19 mouse cellular contexts compared by ENCODE assay signal in genomic region chrX:86187250-86187649, GRCm38 (mm10). TPM values are rescaled to one million over a fixed set of nuclear protein-coding genes. Genes with fewer than 3 reads are reported as not detected.
"Had no signal": no experiment of that assay in that cellular context is flagged by ENCODE, and none has a peak within 500 bp of the region (broad histone marks: within the 10 kb centered on the region; RNA-seq: fewer than 3 reads in every experiment).

No protein-coding gene starts in this region.

- H3K9me3 ChIP-seq: midbrain, embryonic 10.5 days; midbrain, embryonic 12.5 days; neural tube, embryonic 13.5 days; neural tube, embryonic 15.5 days; stomach, embryonic 15.5 days had no signal

- DNase-seq: lung, adult 18-20 months; lung, embryonic 14.5 days; lung, postnatal 10 days; lung, postnatal 4 days; midbrain, embryonic 14.5 days; retina, postnatal 1 day; right cerebral cortex, adult 18-20 months; thymus, adult 2 months; thymus, postnatal 25 days; thymus, postnatal 4 days had no signal

- H3K9ac ChIP-seq: lung, embryonic 14.5 days; midbrain, embryonic 12.5 days; neural tube, embryonic 13.5 days; neural tube, embryonic 15.5 days; stomach, embryonic 15.5 days had no signal

- H3K4me1 ChIP-seq: midbrain, embryonic 10.5 days; midbrain, embryonic 12.5 days; neural tube, embryonic 13.5 days; neural tube, embryonic 15.5 days; stomach, embryonic 15.5 days had no signal

- H3K36me3 ChIP-seq: midbrain, embryonic 10.5 days; midbrain, embryonic 12.5 days; neural tube, embryonic 13.5 days; neural tube, embryonic 15.5 days; stomach, embryonic 15.5 days had no signal

- H3K27ac ChIP-seq: midbrain, embryonic 10.5 days; midbrain, embryonic 12.5 days; neural tube, embryonic 13.5 days; neural tube, embryonic 15.5 days; stomach, embryonic 15.5 days; stomach, postnatal 0 days had no signal

- H3K4me3 ChIP-seq: midbrain, embryonic 10.5 days; midbrain, embryonic 12.5 days; myocyte; neural tube, embryonic 13.5 days; neural tube, embryonic 15.5 days; stomach, embryonic 15.5 days had no signal

RNA-seq across cellular contexts. Expression of gene Nr0b1, which starts 4.3 kb away (rescaled TPM):
- total RNA-seq: megakaryocyte, adult 5-6 weeks; megakaryocyte-erythroid progenitor cell, adult 5-6 weeks had no signal
